Mouse (Mus musculus) spleen, postnatal 36 days (tissue): ENCODE measurements at regions not wholly inside any gene's neighbourhood (a gene's known extent, or its start where the extent isn't known, plus 50 kb on each side); places are given as distances from the start of the nearest gene placed in this dataset.

ENCODE experiments used
- DNase-seq, 2 experiments: peaks; one replicate each; pipeline ENCODE4 v3.0.0; 2022; ENCODE audit warnings: low spot score in 2 of 2, mixed read lengths in 1 of 2

GRCm38 (mm10) chr13:78580863-78581595, 381.5 kb upstream of the Nr2f1 start:
- DNase-seq = no peak

GRCm38 (mm10) chr13:78577497-78577896, 377.9 kb upstream of the Nr2f1 start:
- no peak for DNase-seq

- no peak for DNase-seq
These were observed 377.0 kb upstream of the Nr2f1 start for GRCm38 (mm10) chr13:78576300-78577296.

- no peak for DNase-seq
These were observed 371.5 kb upstream of the Nr2f1 start for GRCm38 (mm10) chr13:78571093-78571492.

GRCm38 (mm10) chr13:78524446-78524937, 324.9 kb upstream of the Nr2f1 start:
- DNase-seq = no peak

GRCm38 (mm10) chr13:78520771-78521170, 321.2 kb upstream of the Nr2f1 start:
- DNase-seq = no peak

- DNase-seq = no peak
These were observed 320.6 kb upstream of the Nr2f1 start for GRCm38 (mm10) chr13:78520186-78520585.

- no peak for DNase-seq
These were observed 301.0 kb upstream of the Nr2f1 start for GRCm38 (mm10) chr13:78500551-78500950.

GRCm38 (mm10) chr13:78483760-78484357, 284.3 kb upstream of the Nr2f1 start:
- no peak for DNase-seq

GRCm38 (mm10) chr13:78482929-78483759, 283.6 kb upstream of the Nr2f1 start:
- peak in 1 of 2 experiments; percentile 4 for DNase-seq

- DNase-seq = no peak
These were observed 251.9 kb upstream of the Nr2f1 start for GRCm38 (mm10) chr13:78451333-78452070.

GRCm38 (mm10) chr13:78446726-78447031, 247.1 kb upstream of the Nr2f1 start:
- DNase-seq = no peak

GRCm38 (mm10) chr13:78445891-78446725, 246.6 kb upstream of the Nr2f1 start:
- DNase-seq = no peak

- no peak for DNase-seq
These were observed 245.3 kb upstream of the Nr2f1 start for GRCm38 (mm10) chr13:78444691-78445349.

- no peak for DNase-seq
These were observed 228.9 kb upstream of the Nr2f1 start for GRCm38 (mm10) chr13:78428469-78428868.

- no peak for DNase-seq
These were observed 228.5 kb upstream of the Nr2f1 start for GRCm38 (mm10) chr13:78428084-78428445.

GRCm38 (mm10) chr13:78427141-78428083, 227.9 kb upstream of the Nr2f1 start:
- DNase-seq = no peak

GRCm38 (mm10) chr13:78426306-78426921, 226.9 kb upstream of the Nr2f1 start:
- DNase-seq = no peak
